Mouse (Mus musculus): ENCODE measurements around the gene Gpr142. TPM values are rescaled to one million over a fixed set of nuclear protein-coding genes. Genes with fewer than 3 reads are reported as not detected.

The Gpr142 gene
- polyA plus RNA-seq, 1 experiment from 2014 or later: not detected

DNA sequence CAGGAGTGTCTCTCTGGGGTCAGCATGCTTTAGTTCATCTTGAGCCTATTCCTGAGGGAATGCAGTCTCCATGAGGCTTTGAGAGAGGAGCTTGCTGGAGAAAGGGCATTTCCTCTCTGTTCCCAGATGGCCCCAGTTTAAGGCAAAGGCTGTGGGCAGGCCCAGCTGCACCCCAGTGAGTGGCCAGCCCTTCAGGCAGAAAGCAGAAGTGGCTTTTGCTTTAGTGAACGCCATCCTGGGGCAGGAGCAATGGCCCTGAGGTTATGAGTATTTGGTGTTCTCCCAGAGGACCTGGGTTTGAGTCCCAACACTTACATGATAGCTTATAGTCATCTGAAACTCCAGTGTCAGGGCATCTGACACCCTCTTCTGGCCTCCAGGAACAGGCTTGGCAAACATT, 22.6 kb downstream of the Gpr142 start:
- Histone ChIP-seq H3K4me2 (ENCODE audit: low read length) (no peak overlapping the region), H3K4me3 (ENCODE audit: low read depth, low read length) (no peak overlapping the region), H3K9me3 (replicated peaks; ENCODE audit: control insufficient read depth, low read length, poor library complexity, severe bottlenecking) (no peaks in the 10 kb centered on the region), H3K27me3 (ENCODE audit: control insufficient read depth, insufficient read depth, low read depth, low read length) (no peaks in the 10 kb centered on the region), H3K36me3 (ENCODE audit: control insufficient read depth, insufficient read depth, low read length) (no peaks in the 10 kb centered on the region), H3K27ac (ENCODE audit: low read length) (no peak overlapping the region), H3K9ac (ENCODE audit: low read depth, low read length) (no peak overlapping the region), H3K4me1 (ENCODE audit: control insufficient read depth, insufficient read depth, low read length) (peaks cover 13% of the 10 kb centered on the region; the same call in 1 of the 2 replicates)
- WGBS: 73% methylated on average over 1 of the region's 1 CpGs
- no peak for ATAC-seq

DNA sequence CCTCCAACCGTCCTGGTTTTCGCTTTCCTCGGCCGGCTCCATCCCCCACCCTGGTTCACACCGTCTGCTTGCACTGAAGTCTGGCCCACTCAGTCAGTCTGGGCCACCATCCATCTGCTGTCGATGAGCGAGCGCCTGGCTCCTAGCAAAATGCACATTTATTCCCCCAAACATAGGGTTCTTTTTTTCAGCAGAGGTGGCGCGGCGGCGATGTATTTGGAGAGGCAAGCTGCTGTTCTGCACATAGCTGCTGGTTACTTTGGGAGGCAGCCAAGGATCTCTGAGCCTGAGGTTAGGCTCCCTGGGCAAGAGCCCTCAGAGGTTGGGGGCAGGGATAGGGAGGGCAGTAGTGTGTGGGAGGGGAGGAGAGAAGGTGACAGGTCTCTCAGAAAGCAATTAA, 24.0 kb downstream of the Gpr142 start:
- H3K4me3 ChIP-seq (ENCODE audit: low read depth, low read length): no peak overlapping the region
- no peak overlapping the region for H3K9ac ChIP-seq (ENCODE audit: low read depth, low read length)
- H3K4me1 ChIP-seq (ENCODE audit: control insufficient read depth, insufficient read depth, low read length): peaks cover 13% of the 10 kb centered on the region; the same call in 1 of the 2 replicates
- H3K4me2 ChIP-seq (ENCODE audit: low read length): no peak overlapping the region
- no peaks in the 10 kb centered on the region for H3K36me3 ChIP-seq (ENCODE audit: control insufficient read depth, insufficient read depth, low read length)
- H3K27ac ChIP-seq (ENCODE audit: low read length): peak overlapping the region; percentile 47; the same call in 1 of the 2 replicates
- no peaks in the 10 kb centered on the region for H3K27me3 ChIP-seq (ENCODE audit: control insufficient read depth, insufficient read depth, low read depth, low read length)
- H3K9me3 ChIP-seq (replicated peaks; ENCODE audit: control insufficient read depth, low read length, poor library complexity, severe bottlenecking): no peaks in the 10 kb centered on the region
- WGBS: 50% methylated on average over 12 of the region's 12 CpGs
- ATAC-seq: no peak

DNA sequence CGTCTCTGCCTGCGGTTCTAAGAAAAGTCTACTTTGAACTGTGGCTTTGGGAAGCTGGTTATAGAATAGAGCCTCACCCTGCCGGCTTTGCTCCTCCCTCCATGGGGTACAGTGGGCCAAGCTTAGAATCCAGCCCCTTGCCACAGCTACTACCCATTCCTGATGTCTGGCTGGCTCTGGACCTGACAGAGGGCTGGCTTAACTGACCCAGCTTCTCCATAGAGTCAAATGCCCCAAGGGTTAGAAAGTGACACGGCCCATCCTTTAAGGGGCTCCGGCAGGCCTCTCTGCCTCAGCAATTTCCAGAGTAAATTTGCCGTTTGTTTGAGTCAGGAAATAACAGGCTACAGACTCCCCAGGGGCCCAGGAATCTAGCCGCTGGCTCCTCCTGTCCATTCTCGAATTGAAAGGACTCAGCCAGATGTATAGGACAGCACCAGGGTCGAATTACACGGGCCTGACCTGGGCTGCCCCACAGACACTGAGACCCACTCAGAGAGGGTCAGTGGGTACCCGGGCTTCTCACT, 24.5 kb downstream of the Gpr142 start:
- Histone ChIP-seq H3K4me3 (ENCODE audit: low read depth, low read length) (no peak overlapping the region), H3K9ac (ENCODE audit: low read depth, low read length) (no peak overlapping the region), H3K4me1 (ENCODE audit: control insufficient read depth, insufficient read depth, low read length) (peaks cover 13% of the 10 kb centered on the region; the same call in 1 of the 2 replicates), H3K27ac (ENCODE audit: low read length) (peak overlapping the region; percentile 47; the same call in 1 of the 2 replicates), H3K27me3 (ENCODE audit: control insufficient read depth, insufficient read depth, low read depth, low read length) (no peaks in the 10 kb centered on the region), H3K36me3 (ENCODE audit: control insufficient read depth, insufficient read depth, low read length) (no peaks in the 10 kb centered on the region), H3K9me3 (replicated peaks; ENCODE audit: control insufficient read depth, low read length, poor library complexity, severe bottlenecking) (no peaks in the 10 kb centered on the region), H3K4me2 (ENCODE audit: low read length) (no peak overlapping the region)
- ATAC-seq: no peak
- 1% methylated on average over 11 of the region's 11 CpGs for WGBS

DNA sequence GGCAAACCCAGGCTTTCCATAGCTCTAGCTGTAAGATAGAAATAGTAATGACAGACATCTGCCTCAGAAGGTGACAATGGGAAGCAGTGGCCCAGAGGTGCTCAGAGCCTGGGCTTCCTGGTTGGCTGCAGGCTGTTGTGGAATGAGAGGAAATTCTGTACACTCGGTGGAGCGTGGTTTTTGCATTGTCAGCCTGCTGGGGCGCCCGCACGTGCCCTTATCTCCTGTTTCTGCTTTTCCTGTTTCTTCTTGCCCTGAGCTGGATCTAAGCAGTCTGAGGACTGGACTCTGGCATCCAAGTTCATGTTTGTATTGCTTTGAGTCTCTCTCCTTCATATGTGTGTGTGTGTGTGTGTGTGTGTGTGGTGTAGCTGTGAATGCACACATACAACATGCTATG, 28.0 kb downstream of the Gpr142 start:
- Histone ChIP-seq H3K27me3 (ENCODE audit: control insufficient read depth, insufficient read depth, low read depth, low read length) (no peaks in the 10 kb centered on the region), H3K9ac (ENCODE audit: low read depth, low read length) (no peak overlapping the region), H3K4me3 (ENCODE audit: low read depth, low read length) (no peak overlapping the region), H3K4me1 (ENCODE audit: control insufficient read depth, insufficient read depth, low read length) (peaks cover 16% of the 10 kb centered on the region; the same call in 1 of the 2 replicates), H3K9me3 (replicated peaks; ENCODE audit: control insufficient read depth, low read length, poor library complexity, severe bottlenecking) (no peaks in the 10 kb centered on the region), H3K4me2 (ENCODE audit: low read length) (no peak overlapping the region), H3K27ac (ENCODE audit: low read length) (no peak overlapping the region), H3K36me3 (ENCODE audit: control insufficient read depth, insufficient read depth, low read length) (no peaks in the 10 kb centered on the region)
- 69% methylated on average over 5 of the region's 5 CpGs for WGBS
- no peak for ATAC-seq

DNA sequence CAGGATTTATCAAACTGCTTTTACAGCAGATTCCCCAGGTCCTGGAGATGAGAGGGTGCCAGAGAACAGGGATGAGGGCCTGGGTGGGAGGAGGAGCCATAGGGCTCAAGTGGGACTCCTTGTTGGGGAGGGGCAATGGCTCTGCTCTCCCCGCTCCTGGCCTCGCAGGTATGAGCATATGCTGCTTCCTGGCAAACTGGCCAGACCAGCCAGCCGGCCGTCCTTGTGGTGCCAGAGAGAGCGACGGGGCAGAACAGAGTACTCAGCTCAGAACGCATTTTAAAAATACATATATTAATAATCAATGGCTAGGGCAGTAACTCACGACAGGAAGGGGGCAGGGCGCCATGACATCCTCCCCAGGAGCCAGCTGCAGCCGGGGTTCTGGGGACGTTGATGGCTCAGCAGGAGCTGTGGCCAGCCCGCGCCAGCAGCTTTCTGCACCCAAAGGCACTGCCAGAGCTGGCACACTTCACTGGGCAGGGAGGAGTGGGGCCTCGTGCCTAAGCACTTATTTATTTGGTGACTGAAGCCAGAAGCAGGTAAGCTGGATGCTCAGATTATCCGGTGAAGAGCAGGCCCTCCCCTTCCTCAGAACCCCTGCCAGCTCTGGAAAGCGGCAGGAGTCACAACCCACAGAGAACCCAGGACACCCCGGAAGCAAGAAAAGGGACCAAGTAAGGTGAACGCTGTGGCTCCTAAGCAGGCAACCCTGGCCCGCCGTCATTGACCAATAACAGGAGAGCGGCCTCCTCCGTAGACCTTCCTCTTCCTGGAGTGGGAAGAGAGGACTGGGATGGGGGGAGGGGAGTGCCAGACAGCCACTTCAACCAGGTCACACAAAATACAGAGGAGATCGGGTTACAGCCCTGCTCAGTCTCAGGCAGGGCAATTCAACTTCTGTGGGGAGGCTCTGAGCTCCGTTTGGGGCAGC, 31.0 kb downstream of the Gpr142 start:
- Histone ChIP-seq H3K9ac (ENCODE audit: low read depth, low read length) (peak overlapping the region; percentile 36), H3K36me3 (ENCODE audit: control insufficient read depth, insufficient read depth, low read length) (no peaks in the 10 kb centered on the region), H3K9me3 (replicated peaks; ENCODE audit: control insufficient read depth, low read length, poor library complexity, severe bottlenecking) (no peaks in the 10 kb centered on the region), H3K27ac (ENCODE audit: low read length) (no peak overlapping the region), H3K4me1 (ENCODE audit: control insufficient read depth, insufficient read depth, low read length) (peaks cover 14% of the 10 kb centered on the region; the same call in 1 of the 2 replicates), H3K4me3 (ENCODE audit: low read depth, low read length) (no peak overlapping the region), H3K27me3 (ENCODE audit: control insufficient read depth, insufficient read depth, low read depth, low read length) (no peaks in the 10 kb centered on the region), H3K4me2 (ENCODE audit: low read length) (peak overlapping the region; percentile 39)
- no peak for ATAC-seq
- WGBS: 7% methylated on average over 24 of the region's 24 CpGs

DNA sequence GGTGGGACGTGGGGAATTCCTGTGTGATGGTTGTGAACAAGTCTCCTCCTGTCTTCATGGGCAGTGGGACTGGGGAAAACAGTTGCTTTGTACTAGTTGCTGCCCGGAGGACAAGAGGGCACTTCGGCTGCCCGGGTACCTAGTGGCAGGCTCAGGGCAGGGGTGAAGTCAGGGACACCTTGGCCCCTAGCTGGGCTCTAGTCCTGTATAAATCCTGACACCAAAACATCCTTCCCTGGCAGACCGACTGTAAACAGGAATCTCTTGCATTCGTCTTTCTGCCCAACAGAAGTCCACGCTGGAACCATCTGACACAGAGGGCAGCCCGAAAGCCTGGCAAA, 31.7 kb downstream of the Gpr142 start:
- peaks cover 14% of the 10 kb centered on the region; the same call in 1 of the 2 replicates for H3K4me1 ChIP-seq (ENCODE audit: control insufficient read depth, insufficient read depth, low read length)
- H3K9me3 ChIP-seq (replicated peaks; ENCODE audit: control insufficient read depth, low read length, poor library complexity, severe bottlenecking): no peaks in the 10 kb centered on the region
- H3K9ac ChIP-seq (ENCODE audit: low read depth, low read length): no peak overlapping the region
- H3K27me3 ChIP-seq (ENCODE audit: control insufficient read depth, insufficient read depth, low read depth, low read length): no peaks in the 10 kb centered on the region
- no peak overlapping the region for H3K27ac ChIP-seq (ENCODE audit: low read length)
- no peak overlapping the region for H3K4me3 ChIP-seq (ENCODE audit: low read depth, low read length)
- H3K4me2 ChIP-seq (ENCODE audit: low read length): peak overlapping the region; percentile 39
- WGBS: 21% methylated on average over 8 of the region's 8 CpGs
- ATAC-seq: no peak
- no peaks in the 10 kb centered on the region for H3K36me3 ChIP-seq (ENCODE audit: control insufficient read depth, insufficient read depth, low read length)

DNA sequence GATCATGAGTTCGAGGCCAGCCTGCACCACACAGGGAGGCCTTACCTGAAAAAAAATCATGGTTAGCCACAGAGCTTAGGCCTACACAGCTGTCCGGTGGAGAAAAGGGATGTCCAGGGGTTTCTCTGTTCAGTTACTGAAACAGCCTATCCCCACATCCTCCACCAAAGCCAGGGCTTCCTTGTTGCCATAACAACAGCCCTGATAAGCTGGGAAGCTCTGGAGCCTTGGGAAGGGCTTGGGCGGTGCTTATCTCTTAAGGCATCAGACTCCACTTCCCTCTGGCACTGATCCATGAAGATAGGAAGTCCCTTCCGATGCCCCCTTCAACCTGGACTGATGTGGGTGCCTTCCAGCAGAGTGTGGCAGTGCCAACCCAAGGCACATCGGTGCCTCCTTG, 34.4 kb downstream of the Gpr142 start:
- H3K9ac ChIP-seq (ENCODE audit: low read depth, low read length): no peak overlapping the region
- H3K27me3 ChIP-seq (ENCODE audit: control insufficient read depth, insufficient read depth, low read depth, low read length): no peaks in the 10 kb centered on the region
- no peak for ATAC-seq
- WGBS: 46% methylated on average over 5 of the region's 5 CpGs
- H3K27ac ChIP-seq (ENCODE audit: low read length): no peak overlapping the region
- H3K36me3 ChIP-seq (ENCODE audit: control insufficient read depth, insufficient read depth, low read length): no peaks in the 10 kb centered on the region
- no peak overlapping the region for H3K4me2 ChIP-seq (ENCODE audit: low read length)
- no peak overlapping the region for H3K4me3 ChIP-seq (ENCODE audit: low read depth, low read length)
- H3K9me3 ChIP-seq (replicated peaks; ENCODE audit: control insufficient read depth, low read length, poor library complexity, severe bottlenecking): no peaks in the 10 kb centered on the region
- peaks cover 14% of the 10 kb centered on the region; the same call in 1 of the 2 replicates for H3K4me1 ChIP-seq (ENCODE audit: control insufficient read depth, insufficient read depth, low read length)

DNA sequence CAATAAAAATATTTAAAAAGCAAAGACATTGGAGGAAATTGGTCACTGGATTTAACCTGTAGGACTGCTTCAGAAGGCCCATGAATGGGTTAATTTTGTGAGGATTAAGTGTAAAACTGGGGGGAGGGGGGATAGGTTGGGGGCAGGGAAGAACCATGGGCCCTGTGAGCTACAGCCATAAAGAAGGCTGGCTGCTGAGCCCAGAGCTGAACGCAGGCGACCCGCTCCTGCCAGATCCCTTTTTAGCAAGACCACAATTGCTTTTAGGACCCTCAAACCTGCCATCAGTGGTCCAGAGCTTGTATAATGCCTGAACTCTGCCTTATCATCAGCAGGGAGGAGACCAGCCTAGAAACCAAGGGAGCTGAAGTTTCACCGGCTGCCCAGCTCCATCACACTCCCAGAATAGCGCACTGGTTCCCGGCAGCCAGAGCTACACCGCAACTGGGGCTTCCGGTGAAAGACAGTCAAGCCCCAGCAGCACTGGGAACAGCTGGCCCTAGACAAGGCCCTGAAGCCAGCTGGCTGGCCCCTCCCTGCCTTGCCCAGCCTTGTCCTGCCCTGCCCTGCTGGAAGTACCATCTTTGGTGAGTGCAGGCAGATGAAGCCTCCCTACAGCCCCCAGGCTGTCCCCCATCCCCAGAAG, 45.2 kb downstream of the Gpr142 start:
- no peak overlapping the region for H3K9ac ChIP-seq (ENCODE audit: low read depth, low read length)
- H3K4me2 ChIP-seq (ENCODE audit: low read length): no peak overlapping the region
- ATAC-seq: no peak
- no peaks in the 10 kb centered on the region for H3K4me1 ChIP-seq (ENCODE audit: control insufficient read depth, insufficient read depth, low read length)
- no peak overlapping the region for H3K27ac ChIP-seq (ENCODE audit: low read length)
- H3K27me3 ChIP-seq (ENCODE audit: control insufficient read depth, insufficient read depth, low read depth, low read length): peaks cover 1% of the 10 kb centered on the region; the same call in 1 of the 2 replicates
- H3K4me3 ChIP-seq (ENCODE audit: low read depth, low read length): no peak overlapping the region
- H3K9me3 ChIP-seq (replicated peaks; ENCODE audit: control insufficient read depth, low read length, poor library complexity, severe bottlenecking): no peaks in the 10 kb centered on the region
- 7% methylated on average over 8 of the region's 8 CpGs for WGBS
- H3K36me3 ChIP-seq (ENCODE audit: control insufficient read depth, insufficient read depth, low read length): no peaks in the 10 kb centered on the region

Measured in midbrain, embryonic 16.5 days (tissue).